Mouse (Mus musculus) cerebellum, postnatal 10 days (tissue): ENCODE data around the gene Hist1h2bl.
"Not testable (repeated sequence)": the region's sequence is repeated elsewhere in the genome, so short reads cannot be mapped to it uniquely, and the experiment has no call there.

ENCODE experiments used
- DNase-seq, 2 experiments: peaks; one replicate each; pipeline ENCODE4 v3.0.0; 2021; ENCODE audit warnings: mixed read lengths in 2 of 2

The Hist1h2bl gene

DNA sequence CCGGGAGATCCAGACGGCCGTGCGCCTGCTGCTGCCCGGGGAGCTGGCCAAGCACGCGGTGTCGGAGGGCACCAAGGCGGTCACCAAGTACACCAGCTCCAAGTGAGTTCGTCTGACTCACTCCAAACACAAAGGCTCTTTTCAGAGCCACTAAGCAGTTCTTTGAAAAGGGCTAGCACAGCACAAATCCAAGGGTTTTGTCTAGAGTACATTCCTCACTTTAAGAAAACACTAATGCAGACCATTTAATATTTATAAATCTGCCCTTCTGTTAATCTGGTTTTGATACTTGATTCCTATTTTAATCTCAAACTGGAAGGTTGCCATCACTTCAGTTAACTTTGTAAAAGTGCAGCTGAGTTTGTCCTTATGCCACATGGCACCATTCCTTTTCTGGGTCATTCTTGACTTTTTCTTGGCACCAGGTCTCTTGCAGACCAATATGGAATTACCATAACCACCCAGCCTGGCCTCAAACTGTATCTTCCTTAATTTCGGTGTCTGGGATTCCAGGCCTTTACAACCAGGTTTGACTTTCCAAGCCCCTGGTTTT is 6.5 kb upstream of the Hist1h2bl start:
- DNase-seq: peak; percentile 43 to 46

DNA sequence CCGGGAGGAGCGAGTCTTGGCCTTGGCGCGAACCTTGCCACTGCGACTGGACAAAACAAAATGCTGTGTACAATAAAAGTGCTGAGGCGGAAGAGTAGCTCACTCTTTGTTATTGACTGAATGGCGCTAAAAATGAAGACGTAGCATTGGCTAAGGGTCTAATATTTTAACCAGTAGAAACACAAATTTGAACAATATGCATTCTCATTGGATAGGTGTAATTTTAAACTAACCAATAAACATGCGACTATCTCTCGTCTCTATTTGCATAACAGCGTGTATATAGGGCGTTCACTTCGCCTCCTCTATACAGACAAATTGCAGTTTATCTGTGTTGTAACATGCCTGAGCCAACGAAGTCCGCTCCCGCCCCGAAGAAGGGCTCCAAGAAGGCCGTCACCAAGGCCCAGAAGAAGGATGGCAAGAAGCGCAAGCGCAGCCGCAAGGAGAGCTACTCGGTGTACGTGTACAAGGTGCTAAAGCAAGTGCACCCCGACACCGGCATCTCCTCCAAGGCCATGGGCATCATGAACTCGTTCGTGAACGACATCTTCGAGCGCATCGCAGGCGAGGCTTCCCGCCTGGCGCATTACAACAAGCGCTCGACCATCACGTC is 5.9 kb upstream of the Hist1h2bl start, which contains the start of gene Hist1h2bm:
Gene Hist1h2bm (plus strand): TSS at position 288 of the 616 bp plus-strand sequence.
- peak; percentile 75 for DNase-seq

DNA sequence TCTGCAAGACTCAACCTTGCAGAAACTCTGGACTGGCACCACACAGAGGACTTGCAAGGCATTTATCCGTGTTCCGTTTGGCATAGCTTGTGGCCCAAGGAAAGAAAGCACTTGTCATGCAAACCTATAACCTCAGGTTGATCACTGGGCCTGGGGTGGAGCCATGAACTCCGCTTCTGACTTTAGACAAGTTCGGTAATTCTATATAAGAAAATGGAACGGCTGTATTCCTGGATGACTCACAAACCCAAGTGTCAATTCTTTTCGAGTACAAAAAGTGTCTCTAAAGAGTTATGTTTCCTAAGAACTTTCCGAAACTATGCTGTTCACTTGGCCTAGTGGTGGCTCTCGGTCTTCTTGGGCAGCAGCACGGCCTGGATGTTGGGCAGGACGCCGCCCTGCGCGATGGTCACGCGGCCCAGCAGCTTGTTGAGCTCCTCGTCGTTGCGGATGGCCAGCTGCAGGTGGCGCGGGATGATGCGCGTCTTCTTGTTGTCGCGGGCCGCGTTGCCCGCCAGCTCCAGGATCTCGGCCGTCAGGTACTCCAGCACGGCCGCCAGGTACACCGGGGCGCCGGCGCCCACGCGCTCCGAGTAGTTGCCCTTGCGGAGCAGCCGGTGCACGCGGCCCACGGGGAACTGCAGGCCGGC is 5.3 kb upstream of the Hist1h2bl start:
- DNase-seq: not testable (repeated sequence)

DNA sequence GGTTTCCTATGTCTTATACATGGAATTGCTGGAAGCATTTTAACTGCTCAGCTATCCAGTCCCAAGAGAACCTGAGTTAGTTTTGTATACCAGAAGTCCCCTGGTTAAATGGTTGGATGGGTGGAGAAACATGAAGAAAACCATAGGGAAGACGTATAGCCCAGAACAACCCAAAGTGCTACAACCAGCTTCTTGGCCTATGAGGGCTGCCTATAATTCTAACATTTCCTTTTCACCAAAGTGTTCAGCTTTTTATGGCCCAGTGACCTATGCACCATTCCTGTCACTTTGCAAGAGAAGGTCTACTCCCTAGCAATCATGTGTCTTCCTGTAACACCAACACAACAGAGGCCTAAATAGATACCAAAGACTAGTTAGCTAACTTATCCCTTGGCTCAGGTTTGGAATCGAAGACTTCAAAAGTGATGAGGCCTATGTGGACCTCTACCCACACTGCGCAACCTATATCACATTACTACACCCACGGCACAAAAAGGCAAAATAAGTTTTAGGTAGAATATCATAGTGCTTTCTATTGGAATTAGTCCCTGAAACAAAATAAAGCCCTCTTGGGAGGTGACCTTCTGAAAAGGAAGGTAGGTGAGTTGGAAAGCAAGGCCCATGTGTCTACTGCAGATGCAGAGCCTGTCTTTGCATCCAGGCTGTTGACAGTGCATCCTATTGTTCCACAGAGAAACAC is 2.6 kb upstream of the Hist1h2bl start:
- no peak for DNase-seq

DNA sequence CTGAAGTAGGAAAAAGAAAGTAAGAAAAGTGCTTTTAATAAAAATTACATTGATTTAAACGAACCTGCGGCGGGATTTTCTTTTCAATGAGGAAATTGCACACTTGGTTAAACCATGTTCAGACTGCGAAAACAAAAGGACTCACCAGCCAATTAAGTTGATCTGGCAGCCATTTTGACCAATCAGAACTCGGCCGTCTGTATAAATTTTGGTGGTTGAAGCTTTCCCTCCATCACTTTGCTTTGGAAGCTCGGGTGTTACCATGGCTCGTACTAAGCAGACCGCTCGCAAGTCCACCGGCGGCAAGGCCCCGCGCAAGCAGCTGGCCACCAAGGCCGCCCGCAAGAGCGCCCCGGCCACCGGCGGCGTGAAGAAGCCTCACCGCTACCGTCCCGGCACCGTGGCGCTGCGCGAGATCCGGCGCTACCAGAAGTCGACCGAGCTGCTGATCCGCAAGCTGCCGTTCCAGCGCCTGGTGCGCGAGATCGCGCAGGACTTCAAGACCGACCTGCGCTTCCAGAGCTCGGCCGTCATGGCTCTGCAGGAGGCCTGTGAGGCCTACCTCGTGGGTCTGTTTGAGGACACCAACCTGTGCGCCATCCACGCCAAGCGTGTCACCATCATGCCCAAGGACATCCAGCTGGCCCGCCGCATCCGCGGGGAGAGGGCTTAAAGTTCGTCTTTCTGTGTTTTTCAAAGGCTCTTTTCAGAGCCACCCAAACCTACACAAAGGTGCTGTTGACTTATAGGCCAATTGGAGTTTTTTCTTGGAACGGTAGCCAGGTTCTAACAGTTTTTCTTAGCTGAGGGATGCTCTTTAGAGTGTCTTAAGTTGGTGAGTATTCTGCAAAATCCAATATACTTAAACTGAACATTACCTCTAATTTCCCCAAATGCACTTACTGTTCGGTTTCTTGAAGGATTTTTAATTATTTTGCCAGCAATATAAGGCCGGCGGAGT is 1.7 kb upstream of the Hist1h2bl start, which contains the start of gene Hist1h3h:
Gene Hist1h3h (plus strand): TSS at position 263 of the 961 bp plus-strand sequence.
- peak; percentile 90 to 91 for DNase-seq

DNA sequence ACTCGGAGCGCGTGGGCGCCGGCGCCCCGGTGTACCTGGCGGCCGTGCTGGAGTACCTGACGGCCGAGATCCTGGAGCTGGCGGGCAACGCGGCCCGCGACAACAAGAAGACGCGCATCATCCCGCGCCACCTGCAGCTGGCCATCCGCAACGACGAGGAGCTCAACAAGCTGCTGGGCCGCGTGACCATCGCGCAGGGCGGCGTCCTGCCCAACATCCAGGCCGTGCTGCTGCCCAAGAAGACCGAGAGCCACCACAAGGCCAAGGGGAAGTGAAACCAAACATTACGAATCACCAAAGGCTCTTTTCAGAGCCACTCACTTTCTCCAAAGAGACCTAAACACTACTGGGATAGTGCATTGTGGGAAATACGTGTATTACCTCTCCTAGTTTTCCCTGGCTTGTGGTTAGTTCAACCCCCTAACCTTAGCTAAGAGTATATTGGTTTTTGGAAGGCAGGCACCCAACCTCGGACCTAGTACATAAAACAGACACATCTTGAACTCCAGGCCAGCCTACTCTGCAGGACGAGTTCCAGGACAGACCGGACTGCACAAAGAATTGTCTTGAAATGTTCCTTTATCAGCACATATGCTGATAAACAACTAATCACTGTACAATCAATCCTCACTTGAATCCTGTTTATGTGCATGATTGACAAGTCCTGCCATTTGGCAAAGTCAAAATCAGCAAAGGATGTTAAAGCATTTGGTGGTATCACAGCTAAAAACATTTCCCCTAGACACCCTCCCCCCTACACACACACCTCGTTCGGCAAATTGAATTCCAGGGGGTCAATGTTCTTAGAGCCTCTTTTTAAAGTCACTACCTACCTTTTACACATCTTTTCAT is 823 bp upstream of the Hist1h2bl start:
- DNase-seq: peak; percentile 10 to 39

DNA sequence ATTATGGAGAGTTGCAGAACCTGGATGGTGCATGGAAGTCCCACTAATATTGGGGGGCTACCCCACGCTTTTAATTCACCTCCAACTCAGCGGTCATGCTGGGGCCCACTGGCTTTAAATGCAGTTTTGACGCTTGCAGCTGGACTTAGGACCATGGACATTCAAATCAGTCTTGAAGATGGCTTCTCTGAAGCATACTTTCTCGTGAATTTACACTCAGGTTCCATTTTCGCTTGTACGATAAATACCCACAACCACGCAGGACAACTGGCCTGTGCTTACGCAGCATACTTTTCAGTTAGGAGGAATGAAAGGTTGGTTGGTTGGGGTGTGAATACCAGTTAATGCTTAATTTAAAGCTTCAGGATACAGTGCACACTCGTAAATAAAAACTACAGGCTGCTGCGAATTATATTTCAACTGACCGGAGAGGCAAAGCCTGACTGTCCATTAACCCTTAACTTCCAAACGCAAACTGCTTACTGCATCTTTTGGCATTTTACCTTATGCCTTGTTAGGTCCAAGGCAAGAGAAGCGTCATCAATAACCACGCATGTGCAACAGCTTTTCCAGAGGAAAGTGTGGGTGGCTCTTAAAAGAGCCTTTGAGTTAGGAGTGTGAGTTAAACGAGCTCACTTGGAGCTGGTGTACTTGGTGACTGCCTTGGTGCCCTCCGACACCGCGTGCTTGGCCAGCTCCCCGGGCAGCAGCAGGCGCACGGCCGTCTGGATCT is 646 bp downstream of the Hist1h2bl start:
- peak; percentile 5 to 37 for DNase-seq

DNA sequence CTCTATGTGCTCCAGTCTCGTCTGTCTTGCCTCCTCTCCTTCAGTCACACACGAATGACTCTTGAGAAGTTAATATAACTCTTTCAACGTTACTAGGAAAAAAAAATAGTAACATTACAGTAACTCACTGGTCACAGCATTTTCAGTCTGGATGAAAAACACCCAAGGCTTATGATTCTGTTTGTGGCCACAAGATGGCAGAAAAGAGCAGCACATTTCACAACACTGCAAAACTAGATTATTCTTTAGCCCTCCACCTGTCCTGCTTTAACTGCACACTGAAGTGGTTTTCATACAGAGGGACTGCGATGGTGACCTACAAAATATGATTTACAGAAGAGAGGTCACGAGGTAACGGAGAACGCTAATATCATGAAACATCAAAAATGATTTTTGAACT is 1.2 kb downstream of the Hist1h2bl start:
- peak; percentile 68 to 77 for DNase-seq

DNA sequence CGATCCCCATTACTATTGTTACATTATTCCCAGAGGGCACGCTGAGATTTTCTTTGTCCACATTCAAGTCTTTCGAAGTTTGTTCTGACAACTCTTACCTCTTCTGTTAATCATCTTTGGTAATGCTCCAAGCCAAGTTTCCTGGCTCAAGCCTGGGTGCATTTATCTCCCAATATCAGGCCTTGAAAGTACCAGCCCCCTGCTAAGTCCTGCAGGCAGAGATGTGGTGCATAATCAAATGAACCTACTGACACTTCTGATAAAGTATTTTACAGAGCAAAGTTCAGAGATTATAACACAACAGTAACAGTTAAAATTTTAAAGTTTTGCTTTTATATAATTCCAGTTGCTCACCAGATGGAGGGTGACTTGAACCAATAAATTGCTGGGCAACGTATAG is 4.2 kb downstream of the Hist1h2bl start:
- DNase-seq: no peak

DNA sequence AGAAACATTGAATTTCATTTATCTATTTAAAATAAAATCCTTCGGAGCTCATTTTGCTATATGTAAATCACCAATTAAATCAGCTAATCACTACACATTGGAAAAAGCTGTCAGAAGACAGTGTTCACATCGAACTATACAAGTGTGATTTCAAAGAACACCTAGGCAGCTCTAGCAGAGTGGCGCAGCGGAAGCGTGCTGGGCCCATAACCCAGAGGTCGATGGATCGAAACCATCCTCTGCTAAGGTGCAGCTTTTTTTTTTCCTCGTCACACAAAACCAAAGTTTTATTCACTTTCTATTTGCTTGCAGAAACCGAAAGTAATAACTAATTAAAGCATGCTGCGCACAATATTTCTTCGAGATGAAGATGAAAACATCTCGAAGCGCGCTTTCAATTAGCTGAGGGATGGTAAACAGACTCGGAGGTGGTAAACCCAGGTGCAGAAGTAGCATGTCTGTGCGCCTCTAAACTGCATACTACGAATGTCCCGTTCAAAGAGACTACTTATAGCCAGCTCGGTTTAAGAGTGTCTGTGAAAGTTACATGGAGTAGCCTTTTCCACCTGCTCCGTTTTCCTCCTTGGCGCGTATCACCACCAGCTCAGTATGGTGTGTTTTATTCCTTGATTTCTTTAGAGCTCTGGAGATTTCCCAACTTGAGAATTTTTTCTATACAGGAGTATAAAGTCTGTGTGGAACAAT is 5.0 kb downstream of the Hist1h2bl start:
- peak; percentile 85 to 90 for DNase-seq

DNA sequence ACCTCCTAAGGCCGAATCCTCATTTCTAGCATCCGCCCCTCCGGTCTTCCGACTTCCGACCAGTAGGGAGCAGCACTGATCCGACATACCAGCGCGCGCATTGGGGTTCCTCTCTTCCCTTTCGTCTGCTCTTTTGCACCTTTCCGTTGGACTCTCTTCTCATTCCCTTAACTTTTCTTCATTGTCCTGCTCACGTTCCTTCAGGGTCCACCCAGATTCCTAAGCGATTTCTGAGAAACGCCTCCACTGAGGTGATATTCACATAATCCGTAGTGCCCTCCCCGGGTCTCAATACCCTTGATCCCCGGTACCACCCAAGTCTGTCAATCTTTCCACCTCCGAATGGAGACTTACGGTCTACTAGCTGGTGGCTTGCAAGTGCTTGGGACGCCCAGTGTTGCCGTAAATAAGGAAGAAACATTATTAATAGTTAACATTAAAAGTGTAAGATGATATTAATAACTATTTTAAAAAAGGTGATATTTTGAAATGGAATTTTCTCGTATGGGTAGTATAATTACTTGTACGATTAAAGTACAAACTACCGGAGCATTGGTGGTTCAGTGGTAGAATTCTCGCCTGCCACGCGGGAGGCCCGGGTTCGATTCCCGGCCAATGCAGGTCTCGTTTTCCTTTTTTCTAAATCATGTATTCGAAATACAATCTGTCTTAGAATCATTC is 5.8 kb downstream of the Hist1h2bl start:
- peak; percentile 96 for DNase-seq

DNA sequence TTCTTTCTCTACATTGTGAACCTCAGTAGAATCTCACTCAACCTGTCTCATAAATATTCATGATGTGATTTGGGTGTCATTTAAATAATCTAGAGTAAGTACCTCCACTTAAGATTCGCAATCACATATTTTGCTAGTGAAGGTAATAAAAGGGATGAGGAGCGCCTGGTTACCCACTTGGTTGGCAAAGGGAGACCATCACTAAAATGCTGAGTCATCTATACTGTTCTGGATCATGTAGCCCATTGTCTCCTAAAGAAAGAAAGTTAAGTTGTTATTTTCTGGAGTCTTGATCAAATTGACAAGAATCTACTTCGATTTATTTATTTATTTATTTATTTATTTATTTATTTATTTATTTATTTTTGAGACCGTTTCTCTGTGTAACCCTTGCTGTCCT is 9.3 kb downstream of the Hist1h2bl start:
- DNase-seq: no peak

DNA sequence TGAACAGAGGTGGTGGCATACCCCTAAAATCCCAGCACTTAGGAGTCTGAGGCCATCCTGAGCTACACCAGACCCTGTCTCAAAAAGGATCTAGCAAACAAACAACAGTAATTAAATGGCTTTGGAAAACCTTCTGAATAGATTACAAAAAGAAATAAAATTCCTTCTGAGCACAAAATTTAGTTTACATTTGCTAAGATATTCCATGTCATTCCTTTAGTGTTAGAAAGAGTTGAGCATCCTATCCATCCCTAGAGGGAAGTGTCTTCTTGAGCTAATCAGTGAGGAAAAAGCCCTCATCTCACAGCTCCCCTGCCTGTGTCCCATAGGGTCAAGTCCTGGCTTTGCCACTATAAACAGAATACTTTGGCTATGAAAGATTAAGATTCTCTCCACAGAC is 18.1 kb downstream of the Hist1h2bl start, which contains the start of gene Olfr1359:
Gene Olfr1359 (plus strand): TSS at position 301 of the 400 bp plus-strand sequence.
- DNase-seq: no peak

DNA sequence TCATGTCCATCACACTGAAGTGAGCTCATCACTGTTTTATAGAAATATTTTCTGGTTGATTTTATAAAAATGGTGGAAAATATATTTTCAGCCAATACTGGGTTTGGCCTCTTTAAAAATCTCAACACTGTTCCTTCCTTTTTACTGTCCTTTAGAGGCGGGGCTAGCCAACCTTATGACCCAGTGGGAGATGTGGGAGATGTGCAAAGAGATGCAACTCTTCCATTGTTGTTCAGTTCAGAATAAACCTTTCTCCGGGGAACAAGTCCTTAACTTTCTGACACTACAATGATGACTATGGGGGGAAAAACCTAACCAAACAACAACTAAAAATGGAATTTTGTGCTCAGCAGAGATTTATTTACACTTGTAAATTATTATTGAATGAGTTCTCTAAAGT is 38.6 kb downstream of the Hist1h2bl start, which contains the start of gene Olfr1360:
Gene Olfr1360 (minus strand): TSS at position 101 of the 400 bp plus-strand sequence.
- no peak for DNase-seq
